10 mouse cellular contexts compared by ENCODE assay signal in genomic region chr5:122262104-122262503, GRCm38 (mm10). TPM values are rescaled to one million over a fixed set of nuclear protein-coding genes. Genes with fewer than 3 reads are reported as not detected.
DNase-seq lines count a peak whose midpoint lies in the region; ATAC-seq and TF ChIP-seq lines count a peak whose summit lies in the region.
"Had no signal": no experiment of that assay in that cellular context is flagged by ENCODE, and none has a peak within 500 bp of the region (broad histone marks: within the 10 kb centered on the region; RNA-seq: fewer than 3 reads in every experiment).

No protein-coding gene starts in this region.

- TF ChIP-seq CTCF in lung, postnatal 0 days (IDR thresholded peaks at IDR 0.05): peak; percentile 26
- peak in 1 of 2 experiments; percentile 58; a peak in 2 of 4 replicates for TF ChIP-seq CTCF in CH12.LX (conservative IDR thresholded peaks at IDR 0.05 in 1 of 2, IDR thresholded peaks at IDR 0.05 in 1 of 2; ENCODE audit: low read depth in 2 of 2, low read length in 2 of 2)

- WGBS in lung, postnatal 0 days: 67% methylated on average over 7 of the region's 7 CpGs
- WGBS in liver, embryonic 12.5 days (ENCODE audit: insufficient replicate concordance): 35% methylated on average over 7 of the region's 7 CpGs

- TF ChIP-seq EP300 in lung, postnatal 0 days (IDR thresholded peaks at IDR 0.05): no peak
- no peak for TF ChIP-seq EP300 in CH12.LX (IDR thresholded peaks at IDR 0.05; ENCODE audit: low read length)

- in situ Hi-C loops in CH12.LX (cut with MboI; ENCODE audit: low pct_ligation_motif_present, low pct_unique_long_range_greater_than_20kb, low sequenced_read_pairs): loop anchor here (25.0 kb wide), 1 partner anchor 125 kb away; the partner anchor contains the start of gene Ccdc63

- H3K27ac ChIP-seq in lung, postnatal 0 days (ENCODE audit: low read length): no peak overlapping the region
- no peak overlapping the region for H3K27ac ChIP-seq in CH12.LX (ENCODE audit: insufficient read depth, low read depth)
- H3K27ac ChIP-seq in liver, embryonic 12.5 days: 0 out of 2 replicates have a peak overlapping the region, but pooled peaks have one; percentile 2

- no peaks in the 10 kb centered on the region for H3K79me2 ChIP-seq in CH12.LX (replicated peaks; ENCODE audit: control insufficient read depth, extremely low read depth, insufficient read depth, poor library complexity, severe bottlenecking)

- TF ChIP-seq RAD21 in CH12.LX (IDR thresholded peaks at IDR 0.05; ENCODE audit: low read depth, low read length): peak; percentile 59

- H3K4me2 ChIP-seq in lung, postnatal 0 days (replicated peaks; ENCODE audit: low read depth, low read length): no peak overlapping the region
- no peak overlapping the region for H3K4me2 ChIP-seq in CH12.LX (ENCODE audit: insufficient read depth, low read depth, poor library complexity, severe bottlenecking)
- peak overlapping the region; percentile 12; the same call in 1 of the 2 replicates for H3K4me2 ChIP-seq in liver, embryonic 12.5 days

- H3K9me3 ChIP-seq in lung, postnatal 0 days (ENCODE audit: low read length): no peaks in the 10 kb centered on the region
- H3K9me3 ChIP-seq in CH12.LX (replicated peaks; ENCODE audit: low read length): no peaks in the 10 kb centered on the region
- H3K9me3 ChIP-seq in liver, embryonic 12.5 days (replicated peaks): no peaks in the 10 kb centered on the region

- peaks cover 6% of the 10 kb centered on the region; the same call in 1 of the 2 replicates for H3K4me1 ChIP-seq in lung, postnatal 0 days (ENCODE audit: insufficient read depth, low read depth, low read length)
- peaks cover 20 to 68% of the 10 kb centered on the region in 2 experiments for H3K4me1 ChIP-seq in CH12.LX (ENCODE audit: control insufficient read depth in 1 of 2, insufficient read depth in 2 of 2)
- peaks cover 30% of the 10 kb centered on the region for H3K4me1 ChIP-seq in liver, embryonic 12.5 days

- dilution Hi-C loops in CH12.LX (cut with MboI; ENCODE audit: extremely low pct_ligation_motif_present, extremely low pct_unique_long_range_greater_than_20kb, low sequenced_read_pairs): no loop called here

- TF ChIP-seq POLR2A in CH12.LX (IDR thresholded peaks at IDR 0.05; ENCODE audit: low read depth, low read length): no peak

- H3K9ac ChIP-seq in lung, postnatal 0 days (replicated peaks; ENCODE audit: low read depth): no peak overlapping the region
- H3K9ac ChIP-seq in CH12.LX (ENCODE audit: insufficient read depth, low read depth): no peak overlapping the region
- H3K9ac ChIP-seq in liver, embryonic 12.5 days: no peak overlapping the region

- H3K27me3 ChIP-seq in lung, postnatal 0 days (replicated peaks; ENCODE audit: insufficient read depth, low read length): no peaks in the 10 kb centered on the region
- H3K27me3 ChIP-seq in CH12.LX (replicated peaks): no peaks in the 10 kb centered on the region
- H3K27me3 ChIP-seq in liver, embryonic 12.5 days (replicated peaks): no peaks in the 10 kb centered on the region
- H3K27me3 ChIP-seq in splenic B cell, adult 2 months (ENCODE audit: control insufficient read depth, insufficient read depth, low read length, poor library complexity, severe bottlenecking): no peaks in the 10 kb centered on the region

- H3K4me3 ChIP-seq in lung, postnatal 0 days (ENCODE audit: low read depth, low read length): no peak overlapping the region
- H3K4me3 ChIP-seq in CH12.LX (replicated peaks in 1 of 3; ENCODE audit: low read depth in 2 of 3, low read length in 2 of 3, poor library complexity in 1 of 3): no peak overlapping the region
- no peak overlapping the region for H3K4me3 ChIP-seq in liver, embryonic 12.5 days

- peaks cover 10% of the 10 kb centered on the region; the same call in 1 of the 2 replicates for H3K36me3 ChIP-seq in lung, postnatal 0 days (ENCODE audit: insufficient read depth, low read length)
- peaks cover 22 to 26% of the 10 kb centered on the region in 2 experiments for H3K36me3 ChIP-seq in CH12.LX (replicated peaks in 1 of 2; ENCODE audit: control insufficient read depth in 1 of 2, insufficient read depth in 1 of 2, low read length in 1 of 2)
- H3K36me3 ChIP-seq in liver, embryonic 12.5 days: peaks cover 13% of the 10 kb centered on the region
- no peaks in the 10 kb centered on the region for H3K36me3 ChIP-seq in splenic B cell, adult 2 months (ENCODE audit: control insufficient read depth, insufficient read depth, low read length, poor library complexity, severe bottlenecking)

- DNase-seq in lung, postnatal 0 days (ENCODE audit: low spot score): no peak
- DNase-seq in lung, postnatal 25 days (ENCODE audit: low spot score): no peak
- peak; percentile 53 for DNase-seq in CH12.LX (ENCODE audit: extremely low read depth)
- peak; percentile 80 for DNase-seq in splenic B cell, adult 2 months (ENCODE audit: low read depth, low spot score)
- no peak for DNase-seq in adrenal gland, postnatal 36 days
- no peak for DNase-seq in cerebellum, adult 9-10 months
- DNase-seq: heart, postnatal 36 days; kidney, adult 9 months; lung, postnatal 4 days had no signal

- no peak for ATAC-seq in lung, postnatal 0 days
- ATAC-seq in liver, embryonic 12.5 days: no peak

TF ChIP-seq in CH12.LX, 34 proteins besides CTCF, POLR2A, EP300 and RAD21:
- TF ChIP-seq E2F4 (IDR thresholded peaks at IDR 0.05; ENCODE audit: insufficient replicate concordance, low read depth, low read length) (no peak), SMC3 (IDR thresholded peaks at IDR 0.05; ENCODE audit: low read depth, low read length) (peak; percentile 68)

RNA-seq across cellular contexts. Expression of gene Tctn1, which starts 2.2 kb away (rescaled TPM):
- 4.5 and 5.1 TPM in 2 replicates for polyA plus RNA-seq in lung, postnatal 0 days (2015; fragmentation: Nextera tagmentation; extraction: Ambion mirVana)
- total RNA-seq in CH12.LX (2012; rRNA removed) (7.6 and 8.8 TPM in 2 replicates), CH12.LX (2014; rRNA removed) (2.6 and 2.9 TPM in 2 replicates)
- polyA plus RNA-seq in CH12.LX (2012; ENCODE audit: insufficient read length, low read depth): 3.7 and 4.4 TPM in 2 replicates
- 1.2 and 1.7 TPM in 2 replicates for polyA plus RNA-seq in liver, embryonic 12.5 days (2016; fragmentation: Nextera tagmentation; extraction: Ambion mirVana)
- total RNA-seq in adrenal gland, postnatal 36 days (2021): 10 to 100 TPM; 12.0 to 16.2 TPM

RNA-seq across cellular contexts. Expression of gene Pptc7, which starts 22.1 kb away (rescaled TPM):
- polyA plus RNA-seq in lung, postnatal 0 days (2015; fragmentation: Nextera tagmentation; extraction: Ambion mirVana): 12.2 and 12.7 TPM in 2 replicates
- 17.1 and 19.9 TPM in 2 replicates for total RNA-seq in CH12.LX (2012; rRNA removed)
- total RNA-seq in CH12.LX (2014; rRNA removed): 25.6 and 25.9 TPM in 2 replicates
- polyA plus RNA-seq in CH12.LX (2012; ENCODE audit: insufficient read length, low read depth): 22.2 and 23.6 TPM in 2 replicates
- 6.1 and 6.8 TPM in 2 replicates for polyA plus RNA-seq in liver, embryonic 12.5 days (2016; fragmentation: Nextera tagmentation; extraction: Ambion mirVana)
- 10 to 100 TPM; 53.2 to 55.4 TPM for total RNA-seq in adrenal gland, postnatal 36 days (2021)

RNA-seq across cellular contexts. Expression of gene Hvcn1, which starts 55.5 kb away (rescaled TPM):
- polyA plus RNA-seq in lung, postnatal 0 days (2015; fragmentation: Nextera tagmentation; extraction: Ambion mirVana): 3.7 and 3.9 TPM in 2 replicates
- 156 and 167 TPM in 2 replicates for total RNA-seq in CH12.LX (2012; rRNA removed)
- 132 and 143 TPM in 2 replicates for total RNA-seq in CH12.LX (2014; rRNA removed)
- 145 and 159 TPM in 2 replicates for polyA plus RNA-seq in CH12.LX (2012; ENCODE audit: insufficient read length, low read depth)
- 1.8 and 2.1 TPM in 2 replicates for polyA plus RNA-seq in liver, embryonic 12.5 days (2016; fragmentation: Nextera tagmentation; extraction: Ambion mirVana)
- total RNA-seq in adrenal gland, postnatal 36 days (2021): 1 to 10 TPM; 1.7 to 3.3 TPM

Comparison
In these comparisons a context has a peak if more than half of its experiments do, and no peak if none do; other contexts are left out.
1. DNase-seq: peak in CH12.LX (single experiment) and splenic B cell, adult 2 months (single experiment); none in lung, postnatal 0 days (single experiment), lung, postnatal 25 days (single experiment), adrenal gland, postnatal 36 days (0 of 2) and cerebellum, adult 9-10 months (single experiment).
2. RNA of gene Hvcn1, which starts 55.5 kb away (polyA plus RNA-seq): 145 to 159 TPM in CH12.LX; 3.7 to 3.9 TPM in lung, postnatal 0 days and 1.8 to 2.1 TPM in liver, embryonic 12.5 days; every median in the first group is over 10 times any median in the second.